Mouse (Mus musculus) ovary, postnatal 10 days (tissue): ENCODE data around the gene Mdh2.

Source experiments
- DNase-seq: peaks from one replicate; pipeline ENCODE4 v3.0.0; 2022; ENCODE audit warnings: low spot score

Gene Mdh2

GRCm38 (mm10) chr5:135776546-135776945, 1.7 kb upstream of the Mdh2 start:
- DNase-seq = no peak

GRCm38 (mm10) chr5:135777796-135778470, 347 bp upstream of the Mdh2 start, which contains the start of gene Styxl1:
Gene Styxl1 (minus strand): TSS chr5:135778385.
- no peak for DNase-seq

- no peak for DNase-seq
Observed at GRCm38 (mm10) chr5:135780331-135780730, 2.1 kb downstream of the Mdh2 start.

GRCm38 (mm10) chr5:135782901-135783300, 4.6 kb downstream of the Mdh2 start:
- DNase-seq = no peak

- peak; percentile 80 for DNase-seq
Observed at GRCm38 (mm10) chr5:135793996-135794858, 15.9 kb downstream of the Mdh2 start.

- no peak for DNase-seq
Observed at GRCm38 (mm10) chr5:135794859-135795181, 16.5 kb downstream of the Mdh2 start.

GRCm38 (mm10) chr5:135799746-135800145, 21.5 kb downstream of the Mdh2 start:
- DNase-seq = no peak

GRCm38 (mm10) chr5:135800927-135801326, 22.6 kb downstream of the Mdh2 start:
- no peak for DNase-seq

GRCm38 (mm10) chr5:135802641-135803040, 24.4 kb downstream of the Mdh2 start:
- no peak for DNase-seq

- no peak for DNase-seq
Observed at GRCm38 (mm10) chr5:135803135-135803534, 24.9 kb downstream of the Mdh2 start.

GRCm38 (mm10) chr5:135803676-135804075, 25.4 kb downstream of the Mdh2 start:
- no peak for DNase-seq

- no peak for DNase-seq
Observed at GRCm38 (mm10) chr5:135804735-135805134, 26.5 kb downstream of the Mdh2 start.

GRCm38 (mm10) chr5:135806555-135807262, 28.4 kb downstream of the Mdh2 start, which contains the start of gene Srrm3:
Gene Srrm3 (plus strand): TSS chr5:135806890.
- DNase-seq = peak; percentile 84

GRCm38 (mm10) chr5:135807263-135807637, 29.0 kb downstream of the Mdh2 start:
- no peak for DNase-seq

- no peak for DNase-seq
Observed at GRCm38 (mm10) chr5:135812991-135813390, 34.7 kb downstream of the Mdh2 start.

GRCm38 (mm10) chr5:135818491-135818890, 40.2 kb downstream of the Mdh2 start:
- DNase-seq = no peak

GRCm38 (mm10) chr5:135822316-135822944, 44.1 kb downstream of the Mdh2 start:
- DNase-seq = no peak

- no peak for DNase-seq
Observed at GRCm38 (mm10) chr5:135824517-135824916, 46.2 kb downstream of the Mdh2 start.

GRCm38 (mm10) chr5:135826225-135826624, 47.9 kb downstream of the Mdh2 start:
- no peak for DNase-seq

GRCm38 (mm10) chr5:135829381-135829780, 51.1 kb downstream of the Mdh2 start:
- DNase-seq = no peak

- DNase-seq = no peak
Observed at GRCm38 (mm10) chr5:135832729-135833128, 54.4 kb downstream of the Mdh2 start.
